Mouse (Mus musculus): ENCODE data around the gene Myh6. TPM values are rescaled to one million over a fixed set of nuclear protein-coding genes. Genes with fewer than 3 reads are reported as not detected.
A peak's percentile ranks its signal among the peaks of the same experiment; 100 is the strongest.

The Myh6 gene
- polyA plus RNA-seq, 1 experiment from 2014 or later: 61.0 TPM

DNA sequence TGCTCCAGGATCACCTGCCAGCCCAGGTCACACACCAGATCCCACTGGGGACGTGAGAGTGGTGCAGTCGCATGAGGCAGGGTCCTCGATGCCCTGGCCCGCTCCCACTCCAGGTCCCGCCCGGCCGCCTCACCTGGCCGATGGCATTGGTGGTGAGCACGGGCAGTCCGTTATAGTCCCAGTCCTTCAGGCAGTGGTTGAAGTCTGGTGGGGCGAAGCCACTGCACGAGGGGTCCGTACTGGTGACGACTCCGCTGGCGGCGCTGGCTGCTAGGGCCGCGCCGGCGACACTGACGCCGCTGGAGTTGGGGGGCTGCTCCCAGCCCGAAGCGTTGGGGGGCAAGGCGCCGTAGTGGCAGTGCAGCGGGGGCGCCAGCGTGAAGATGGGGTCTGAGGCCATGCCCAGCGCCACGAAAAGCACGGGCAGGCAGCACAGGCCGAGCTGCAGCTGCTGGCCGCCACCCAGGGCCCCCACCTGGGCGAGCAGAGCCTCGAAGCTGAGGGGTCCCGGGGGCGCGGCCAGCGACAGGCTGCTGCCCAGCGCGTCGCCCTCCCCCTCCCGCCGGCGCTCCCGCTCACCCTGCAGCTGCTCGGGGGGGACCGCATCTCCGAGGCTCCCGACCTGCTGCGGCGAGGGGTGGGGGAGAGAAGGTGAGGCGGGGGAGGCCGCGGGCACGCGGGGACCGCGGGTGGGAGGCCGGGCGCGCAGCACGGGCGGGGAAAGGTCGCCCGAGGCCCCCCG, 54.4 kb downstream of the Myh6 start:
- Histone ChIP-seq H3K9ac (replicated peaks; ENCODE audit: low read depth) (peak overlapping the region; percentile 59), H3K27me3 (replicated peaks; ENCODE audit: insufficient read depth, low read length) (no peaks in the 10 kb centered on the region), H3K4me1 (ENCODE audit: insufficient read depth, low read depth, low read length) (no peaks in the 10 kb centered on the region; the same call in 1 of the 2 replicates), H3K36me3 (ENCODE audit: insufficient read depth, low read length) (no peaks in the 10 kb centered on the region; the same call in 1 of the 2 replicates), H3K4me3 (ENCODE audit: low read depth, low read length) (peak overlapping the region; percentile 80), H3K9me3 (ENCODE audit: low read length) (no peaks in the 10 kb centered on the region), H3K27ac (ENCODE audit: low read length) (no peak overlapping the region), H3K4me2 (replicated peaks; ENCODE audit: low read depth, low read length) (peak overlapping the region; percentile 100)
- 3% methylated on average over 54 of the region's 69 CpGs for WGBS
- DNase-seq (ENCODE audit: low spot score): peak; percentile 39
- TF ChIP-seq CTCF (IDR thresholded peaks at IDR 0.05): no peak
- TF ChIP-seq EP300 (IDR thresholded peaks at IDR 0.05): no peak
- ATAC-seq: peak; percentile 58

DNA sequence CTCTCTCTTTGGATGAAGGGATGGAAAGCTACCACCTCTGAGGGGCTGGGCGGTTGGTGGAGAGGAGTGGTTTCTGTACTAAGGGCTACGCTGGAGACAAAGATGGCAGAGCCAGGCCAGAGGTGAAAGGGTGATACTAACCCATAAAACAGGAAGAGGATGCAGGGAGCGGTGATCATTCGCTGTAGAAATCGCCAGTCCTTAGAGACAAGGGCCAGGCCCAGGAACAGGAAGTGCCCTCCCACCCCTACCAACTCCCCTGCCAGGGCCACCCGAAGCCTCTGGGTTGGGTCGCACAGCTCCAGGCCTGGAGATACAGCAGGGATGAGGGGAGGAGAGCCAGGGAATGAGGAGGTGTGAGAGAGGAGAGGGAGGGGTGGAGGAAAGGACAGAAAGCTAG, 58.0 kb downstream of the Myh6 start:
- no peak overlapping the region for H3K27ac ChIP-seq (ENCODE audit: low read length)
- no peak for ATAC-seq
- no peak for TF ChIP-seq CTCF (IDR thresholded peaks at IDR 0.05)
- no peak for TF ChIP-seq EP300 (IDR thresholded peaks at IDR 0.05)
- H3K9me3 ChIP-seq (ENCODE audit: low read length): no peaks in the 10 kb centered on the region
- no peaks in the 10 kb centered on the region; the same call in 1 of the 2 replicates for H3K4me1 ChIP-seq (ENCODE audit: insufficient read depth, low read depth, low read length)
- no peaks in the 10 kb centered on the region for H3K27me3 ChIP-seq (replicated peaks; ENCODE audit: insufficient read depth, low read length)
- H3K4me2 ChIP-seq (replicated peaks; ENCODE audit: low read depth, low read length): no peak overlapping the region
- no peak overlapping the region for H3K9ac ChIP-seq (replicated peaks; ENCODE audit: low read depth)
- no peak overlapping the region for H3K4me3 ChIP-seq (ENCODE audit: low read depth, low read length)
- 73% methylated on average over 7 of the region's 7 CpGs for WGBS
- DNase-seq (ENCODE audit: low spot score): no peak
- H3K36me3 ChIP-seq (ENCODE audit: insufficient read depth, low read length): no peaks in the 10 kb centered on the region; the same call in 1 of the 2 replicates

DNA sequence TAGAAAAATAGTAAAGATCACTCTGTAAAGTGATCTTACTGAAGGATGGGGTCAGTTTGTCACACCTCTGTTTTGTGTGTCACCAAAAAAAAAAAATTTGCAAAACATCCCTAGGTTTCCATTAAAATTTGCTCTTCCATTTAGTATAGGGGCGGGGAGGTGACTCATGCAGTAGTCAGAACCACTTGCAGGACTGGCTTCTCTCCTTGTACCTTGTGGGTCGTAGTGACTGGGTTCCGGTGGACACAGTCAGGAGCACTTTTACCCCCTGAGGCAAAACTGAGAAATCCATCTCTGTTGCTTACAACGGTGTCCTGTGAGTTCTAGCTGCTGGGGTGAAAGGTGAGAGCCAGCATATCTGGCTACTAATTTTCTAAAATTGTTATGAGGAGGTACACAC, 63.1 kb downstream of the Myh6 start:
- TF ChIP-seq EP300 (IDR thresholded peaks at IDR 0.05) (no peak), CTCF (IDR thresholded peaks at IDR 0.05) (no peak)
- H3K4me3 ChIP-seq (ENCODE audit: low read depth, low read length): no peak overlapping the region
- ATAC-seq (no peak), DNase-seq (ENCODE audit: low spot score) (no peak)
- no peaks in the 10 kb centered on the region for H3K4me1 ChIP-seq (ENCODE audit: insufficient read depth, low read depth, low read length)
- WGBS: 92% methylated on average over 4 of the region's 4 CpGs
- no peaks in the 10 kb centered on the region for H3K27me3 ChIP-seq (replicated peaks; ENCODE audit: insufficient read depth, low read length)
- no peak overlapping the region for H3K4me2 ChIP-seq (replicated peaks; ENCODE audit: low read depth, low read length)
- H3K27ac ChIP-seq (ENCODE audit: low read length): no peak overlapping the region
- H3K9ac ChIP-seq (replicated peaks; ENCODE audit: low read depth): no peak overlapping the region
- no peaks in the 10 kb centered on the region; the same call in 1 of the 2 replicates for H3K36me3 ChIP-seq (ENCODE audit: insufficient read depth, low read length)
- no peaks in the 10 kb centered on the region for H3K9me3 ChIP-seq (ENCODE audit: low read length)

DNA sequence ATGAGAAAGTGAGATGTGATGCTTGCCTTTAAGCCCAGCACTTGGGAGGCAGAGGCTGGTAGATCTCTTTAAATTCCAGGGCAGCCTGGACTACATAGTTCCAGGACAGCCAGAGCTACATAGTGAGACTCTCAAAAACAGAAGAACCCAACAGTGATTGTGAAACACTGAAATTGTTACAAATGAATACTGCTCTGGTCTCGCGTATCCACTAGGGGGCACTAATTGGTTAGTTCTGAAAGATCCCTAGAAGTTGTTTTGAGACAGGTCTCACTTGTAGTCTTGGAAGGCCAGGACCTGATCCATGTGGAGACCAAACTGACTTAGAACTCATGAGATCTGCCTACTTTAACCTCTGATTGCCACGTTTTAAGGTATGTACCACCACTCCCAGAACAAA, 66.3 kb downstream of the Myh6 start:
- Histone ChIP-seq H3K27me3 (replicated peaks; ENCODE audit: insufficient read depth, low read length) (no peaks in the 10 kb centered on the region), H3K27ac (ENCODE audit: low read length) (no peak overlapping the region), H3K4me2 (replicated peaks; ENCODE audit: low read depth, low read length) (no peak overlapping the region), H3K36me3 (ENCODE audit: insufficient read depth, low read length) (0 out of 2 replicates have a peak, but pooled peaks cover 5% of the 10 kb centered on the region), H3K4me3 (ENCODE audit: low read depth, low read length) (no peak overlapping the region), H3K4me1 (ENCODE audit: insufficient read depth, low read depth, low read length) (no peaks in the 10 kb centered on the region), H3K9me3 (ENCODE audit: low read length) (no peaks in the 10 kb centered on the region), H3K9ac (replicated peaks; ENCODE audit: low read depth) (no peak overlapping the region)
- peak; percentile 95 for DNase-seq (ENCODE audit: low spot score)
- ATAC-seq: peak; percentile 88
- WGBS: 0% methylated on average over 3 of the region's 3 CpGs
- TF ChIP-seq CTCF (IDR thresholded peaks at IDR 0.05): peak; percentile 88
- TF ChIP-seq EP300 (IDR thresholded peaks at IDR 0.05): 0 out of 2 replicates have a peak, but pooled peaks have one; percentile 16

DNA sequence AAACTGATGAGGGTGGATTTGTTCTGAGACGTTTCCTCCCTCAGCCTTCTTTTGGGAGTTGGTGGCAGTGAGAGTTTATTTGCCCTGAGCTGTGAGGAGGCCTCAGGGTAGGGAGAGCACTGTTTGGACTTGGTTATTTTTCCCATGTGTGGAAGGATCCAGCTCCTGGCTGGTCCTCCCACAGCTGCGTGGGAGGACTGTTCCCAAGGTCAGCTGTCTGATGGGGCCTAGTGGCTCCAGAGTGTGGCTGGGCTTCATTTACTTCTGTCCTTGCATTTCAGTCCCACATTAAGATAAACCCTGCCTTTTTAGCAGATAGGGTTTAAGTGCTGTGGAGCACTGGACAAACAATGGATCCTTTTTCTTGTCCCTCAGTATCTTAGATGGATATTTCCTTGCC, 69.3 kb downstream of the Myh6 start:
- Histone ChIP-seq H3K9me3 (ENCODE audit: low read length) (no peaks in the 10 kb centered on the region), H3K9ac (replicated peaks; ENCODE audit: low read depth) (no peak overlapping the region), H3K4me2 (replicated peaks; ENCODE audit: low read depth, low read length) (no peak overlapping the region), H3K4me1 (ENCODE audit: insufficient read depth, low read depth, low read length) (peaks cover 8% of the 10 kb centered on the region; the same call in 1 of the 2 replicates), H3K4me3 (ENCODE audit: low read depth, low read length) (no peak overlapping the region), H3K27me3 (replicated peaks; ENCODE audit: insufficient read depth, low read length) (no peaks in the 10 kb centered on the region), H3K36me3 (ENCODE audit: insufficient read depth, low read length) (0 out of 2 replicates have a peak, but pooled peaks cover 5% of the 10 kb centered on the region), H3K27ac (ENCODE audit: low read length) (no peak overlapping the region)
- ATAC-seq: no peak
- DNase-seq (ENCODE audit: low spot score): no peak
- TF ChIP-seq EP300 (IDR thresholded peaks at IDR 0.05) (no peak), CTCF (IDR thresholded peaks at IDR 0.05) (no peak)
- WGBS: 45% methylated on average over 2 of the region's 2 CpGs

DNA sequence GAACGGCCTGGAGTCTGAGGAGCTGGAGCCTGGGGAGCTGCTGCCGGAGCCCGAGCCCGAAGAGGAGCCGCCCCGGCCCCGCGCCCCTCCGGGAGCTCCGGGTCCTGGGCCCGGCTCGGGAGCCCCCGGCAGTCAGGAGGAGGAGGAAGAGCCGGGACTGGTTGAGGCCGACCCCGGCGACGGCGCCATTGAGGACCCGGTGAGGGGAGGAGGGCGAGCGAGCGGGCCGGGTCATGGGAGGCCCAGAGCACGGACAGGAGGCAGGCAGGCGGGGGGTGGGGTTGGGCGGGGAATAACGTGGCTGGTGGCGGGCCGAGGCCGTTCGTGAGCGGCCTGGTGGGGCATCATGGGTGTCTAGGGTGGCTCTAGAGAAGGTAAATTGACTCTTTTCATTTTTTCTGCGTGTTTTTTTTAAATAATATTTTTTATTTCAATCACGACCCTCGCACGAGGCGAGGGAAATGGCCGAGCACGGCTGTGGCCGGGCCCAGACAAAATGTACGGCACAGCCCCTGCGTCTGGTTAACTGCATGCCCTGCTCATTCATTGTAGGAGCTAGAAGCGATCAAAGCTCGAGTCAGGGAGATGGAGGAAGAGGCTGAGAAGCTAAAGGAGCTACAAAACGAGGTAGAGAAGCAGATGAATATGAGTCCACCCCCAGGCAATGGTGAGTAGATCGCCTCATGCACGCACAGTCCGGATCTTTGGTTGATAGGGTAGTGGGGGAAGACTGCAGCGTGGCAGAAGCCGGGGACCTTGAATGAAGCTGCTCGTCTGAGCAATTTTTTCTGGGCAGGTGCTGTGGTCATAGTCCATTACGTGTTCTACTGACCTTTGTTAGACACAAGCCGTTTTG, 72.2 kb downstream of the Myh6 start:
- DNase-seq (ENCODE audit: low spot score) (peak; percentile 77), ATAC-seq (peak; percentile 56)
- Histone ChIP-seq H3K9ac (replicated peaks; ENCODE audit: low read depth) (peak overlapping the region; percentile 96), H3K4me3 (ENCODE audit: low read depth, low read length) (peak overlapping the region; percentile 99), H3K36me3 (ENCODE audit: insufficient read depth, low read length) (0 out of 2 replicates have a peak, but pooled peaks cover 5% of the 10 kb centered on the region), H3K9me3 (ENCODE audit: low read length) (no peaks in the 10 kb centered on the region), H3K4me2 (replicated peaks; ENCODE audit: low read depth, low read length) (peak overlapping the region; percentile 79), H3K27me3 (replicated peaks; ENCODE audit: insufficient read depth, low read length) (no peaks in the 10 kb centered on the region), H3K4me1 (ENCODE audit: insufficient read depth, low read depth, low read length) (peaks cover 8% of the 10 kb centered on the region; the same call in 1 of the 2 replicates), H3K27ac (ENCODE audit: low read length) (peak overlapping the region; percentile 92)
- WGBS: 1% methylated on average over 45 of the region's 54 CpGs
- TF ChIP-seq EP300 (IDR thresholded peaks at IDR 0.05) (no peak), CTCF (IDR thresholded peaks at IDR 0.05) (no peak)
